Mouse (Mus musculus) heart, postnatal 10 days (tissue): ENCODE measurements around the gene Hnrnpa3. TPM values are rescaled to one million over a fixed set of nuclear protein-coding genes. Genes with fewer than 3 reads are reported as not detected.
"Not testable (repeated sequence)": the region's sequence is repeated elsewhere in the genome, so short reads cannot be mapped to it uniquely, and the experiment has no call there.

ENCODE experiments used
- DNase-seq, 2 experiments: peaks; one replicate each; pipeline ENCODE4 v3.0.0; 2021
- intact Hi-C: fragments of 180-260 bp; cut with DNase I; formaldehyde crosslinking; loops from one replicate; pipeline ENCODE4 v1.15.1; 2025
- total RNA-seq, 2 experiments: library from RNA; stranded (reverse); gene quantifications; 2 replicates each; pipeline ENCODE4 v1.2.3; 2021

Hnrnpa3 gene
- 100 to 1,000 TPM; 336 to 360 TPM for total RNA-seq

DNA sequence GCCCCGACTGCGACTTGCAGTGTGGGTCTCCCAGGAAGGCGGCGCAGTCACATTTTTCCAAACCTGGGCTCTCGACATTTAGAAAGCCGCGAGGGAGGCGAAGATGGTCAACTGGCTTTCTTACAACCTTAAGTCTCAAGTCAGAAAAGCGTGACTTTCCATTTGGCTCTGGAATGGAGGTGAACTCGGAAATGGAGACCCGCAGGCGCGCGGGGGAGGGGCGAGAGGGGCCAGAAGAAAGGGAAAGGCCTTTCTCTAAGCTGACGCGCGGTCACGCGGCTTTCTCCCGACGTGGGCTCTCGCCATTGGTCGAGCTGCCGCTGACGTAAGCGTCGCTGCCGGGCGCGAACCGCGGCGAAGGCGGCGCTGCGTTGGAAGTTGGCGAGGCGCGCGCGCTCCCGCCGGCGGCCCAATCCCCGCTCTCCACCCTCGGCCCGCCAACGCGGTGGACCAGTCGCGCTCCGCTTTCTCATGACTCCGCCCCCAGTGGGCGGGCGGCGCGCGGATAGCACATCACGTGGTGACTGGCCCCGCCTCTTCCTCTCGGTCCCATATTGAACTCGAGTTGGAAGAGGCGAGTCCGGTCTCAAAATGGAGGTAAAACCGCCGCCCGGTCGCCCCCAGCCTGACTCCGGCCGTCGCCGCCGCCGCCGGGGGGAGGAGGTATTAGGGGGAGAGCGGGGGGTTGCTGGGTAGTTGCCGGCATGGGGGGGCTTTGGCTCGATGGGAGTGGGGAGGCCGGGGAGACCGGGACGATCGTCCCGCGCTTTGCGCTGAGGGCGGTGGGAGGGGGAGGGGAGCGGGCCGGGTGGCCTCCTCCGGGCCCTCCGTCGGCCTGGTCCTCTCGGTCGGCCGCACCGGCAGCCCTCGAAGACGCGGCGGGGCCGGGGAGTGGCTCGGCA lies at the start of gene Hnrnpa3:
Hnrnpa3 (plus strand) TSS at position 535 of the 902 bp plus-strand sequence.
- intact Hi-C loops: loop anchor here (2.0 kb wide), 1 partner anchor 46 kb away; no protein-coding TSS in a partner anchor
- peak; percentile 98 to 99 for DNase-seq

- intact Hi-C loops: loop anchor here (5.0 kb wide), 1 partner anchor 252 kb away; no protein-coding TSS in a partner anchor
- DNase-seq: no peak
These were observed 49.1 kb upstream of the Hnrnpa3 start for GRCm38 (mm10) chr2:75609971-75610370.

GRCm38 (mm10) chr2:75610602-75611001 lies 48.5 kb upstream of the Hnrnpa3 start:
- DNase-seq, intact Hi-C loops: not testable (repeated sequence)

DNA sequence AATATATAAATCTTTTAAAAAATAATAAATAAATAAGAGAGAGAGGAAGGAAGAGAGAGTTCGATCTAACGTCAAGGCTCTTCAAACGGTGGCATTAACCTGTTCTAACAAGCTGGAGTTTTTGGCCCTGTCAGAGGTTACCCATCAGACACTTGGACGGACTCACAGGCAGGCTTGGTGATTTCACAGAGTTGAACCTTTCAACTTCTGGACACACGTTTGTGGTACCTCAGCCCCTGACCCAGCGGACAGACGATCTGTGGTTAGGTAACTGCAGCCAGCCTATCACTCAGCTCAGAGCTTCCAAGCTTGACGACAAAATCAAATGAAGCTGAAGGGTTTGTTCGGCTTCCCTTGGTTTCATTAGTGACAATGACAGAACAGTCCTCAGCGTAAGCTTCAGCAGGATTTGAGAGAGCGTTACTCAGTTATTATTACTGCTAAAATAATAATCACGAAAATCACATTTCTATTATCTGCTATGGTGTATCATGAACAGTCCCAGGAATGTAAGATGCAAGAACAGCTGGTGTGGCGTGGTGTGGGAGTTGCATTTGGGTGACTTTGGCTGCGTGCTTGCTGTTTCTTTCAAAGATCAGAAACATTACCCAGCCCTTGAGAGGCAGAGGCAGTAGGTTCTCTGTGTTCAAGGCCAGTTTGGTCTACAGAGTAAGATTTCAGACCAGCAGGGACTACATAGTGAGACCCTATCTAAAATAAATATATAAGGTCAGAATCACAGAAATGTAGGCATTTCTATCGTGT lies 47.8 kb upstream of the Hnrnpa3 start:
- intact Hi-C loops: no loop called here
- no peak for DNase-seq

DNA sequence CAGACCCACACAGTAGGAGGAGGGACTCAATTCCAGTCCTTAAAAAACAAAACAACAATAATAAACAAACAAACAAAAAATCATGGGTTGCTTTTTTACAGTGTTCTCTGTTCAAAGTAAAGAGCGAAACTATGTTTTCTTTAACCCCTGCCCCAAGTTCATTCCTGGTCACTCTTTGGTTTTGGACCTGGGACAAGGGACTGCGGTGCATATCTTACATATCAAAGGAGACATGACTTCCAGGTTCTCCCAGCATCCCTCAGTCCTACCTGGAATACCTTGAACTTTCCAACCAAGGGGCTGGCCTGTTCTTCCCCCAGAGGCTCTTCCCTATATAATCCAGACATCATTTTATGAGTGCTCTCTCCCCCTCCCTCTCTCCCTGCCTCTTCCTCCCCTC lies 47.1 kb upstream of the Hnrnpa3 start:
- DNase-seq: no peak
- intact Hi-C loops: loop anchor here (2.0 kb wide), 2 partner anchors 47 to 91 kb away; partner anchors contain the start of gene Hnrnpa3

- intact Hi-C loops: loop anchor here (2.0 kb wide), 2 partner anchors 46 to 90 kb away; partner anchors contain the start of gene Hnrnpa3
- peak; percentile 51 to 62 for DNase-seq
These were observed 46.0 kb upstream of the Hnrnpa3 start for GRCm38 (mm10) chr2:75612981-75613567.

DNA sequence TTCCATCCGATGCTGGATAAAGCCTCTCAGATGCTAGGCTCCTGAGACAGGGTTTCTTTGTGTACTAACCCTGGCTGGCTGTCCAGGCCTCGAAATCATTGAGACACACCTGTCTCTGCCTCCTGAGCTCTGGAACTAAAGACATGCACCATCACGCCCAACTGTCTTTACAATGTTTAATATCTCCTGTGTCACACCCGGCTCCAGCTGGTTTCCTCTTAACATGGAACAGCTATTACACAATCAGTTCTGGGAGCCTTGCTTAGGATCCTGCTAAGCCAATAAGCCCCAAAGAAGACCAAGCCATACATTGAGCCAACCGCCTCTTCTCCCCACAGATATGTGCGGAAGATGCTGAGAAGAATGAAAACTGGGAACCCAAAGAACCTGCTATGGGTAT lies 44.5 kb upstream of the Hnrnpa3 start:
- intact Hi-C loops: no loop called here

DNA sequence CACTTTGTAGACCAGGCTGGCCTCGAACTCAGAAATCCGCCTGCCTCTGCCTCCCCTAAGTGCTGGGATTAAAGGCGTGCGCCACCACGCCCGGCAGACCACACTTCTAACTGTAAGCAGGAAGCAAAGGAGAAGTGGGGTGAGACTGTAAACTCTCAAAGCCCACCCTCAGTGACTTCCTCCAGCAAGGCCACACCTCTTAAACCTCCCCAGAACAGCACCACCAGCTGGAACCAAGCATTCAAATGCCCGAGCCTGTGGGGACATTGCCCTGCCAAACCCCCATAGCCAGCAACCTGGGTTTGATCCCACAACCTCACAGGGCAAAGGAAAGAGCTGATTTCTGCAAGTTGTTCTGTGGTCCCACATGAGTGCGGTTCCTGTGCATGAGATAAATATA lies 42.1 kb upstream of the Hnrnpa3 start:
- intact Hi-C loops: no loop called here
- DNase-seq: no peak

More for the DNA sequence above, 44.5 kb upstream of the Hnrnpa3 start:
- DNase-seq: no peak

DNA sequence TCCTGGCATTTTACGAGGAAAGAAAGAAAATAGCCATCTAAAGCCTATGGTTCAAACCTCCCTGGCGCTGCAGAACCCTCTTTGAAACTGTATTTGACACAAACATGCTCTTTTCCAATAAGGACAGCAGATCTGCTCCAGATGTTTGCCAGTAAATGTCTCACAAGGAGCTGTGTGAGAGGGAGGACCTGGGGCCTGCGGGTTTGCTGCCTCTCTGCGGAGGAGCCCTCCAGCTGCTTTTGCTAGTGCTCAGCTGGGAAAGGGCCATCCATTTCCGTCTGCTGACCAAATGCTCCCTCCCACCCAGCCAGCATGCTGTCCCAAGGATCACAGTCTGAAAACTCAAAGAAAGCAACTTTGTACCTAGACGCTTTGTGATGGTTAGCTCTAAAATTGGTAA lies 40.3 kb upstream of the Hnrnpa3 start:
- intact Hi-C loops: no loop called here
- peak in 1 of 2 experiments; percentile 38 for DNase-seq

- peak in 1 of 2 experiments; percentile 44 for DNase-seq
- intact Hi-C loops: loop anchor here (10.0 kb wide), 1 partner anchor 443 kb away; no protein-coding TSS in a partner anchor
These were observed 37.0 kb upstream of the Hnrnpa3 start for GRCm38 (mm10) chr2:75621873-75622654.

GRCm38 (mm10) chr2:75625086-75625485 lies 34.0 kb upstream of the Hnrnpa3 start:
- intact Hi-C loops: loop anchor here (10.0 kb wide), 1 partner anchor 440 kb away; no protein-coding TSS in a partner anchor
- no peak for DNase-seq

GRCm38 (mm10) chr2:75626597-75627440 lies 32.2 kb upstream of the Hnrnpa3 start:
- intact Hi-C loops: loop anchor here (10.0 kb wide), 1 partner anchor 438 kb away; no protein-coding TSS in a partner anchor

GRCm38 (mm10) chr2:75628487-75628886 lies 30.6 kb upstream of the Hnrnpa3 start:
- intact Hi-C loops: loop anchor here (10.0 kb wide), 1 partner anchor 436 kb away; no protein-coding TSS in a partner anchor
- DNase-seq: no peak

More at GRCm38 (mm10) chr2:75626597-75627440, 32.2 kb upstream of the Hnrnpa3 start:
- DNase-seq: no peak

DNA sequence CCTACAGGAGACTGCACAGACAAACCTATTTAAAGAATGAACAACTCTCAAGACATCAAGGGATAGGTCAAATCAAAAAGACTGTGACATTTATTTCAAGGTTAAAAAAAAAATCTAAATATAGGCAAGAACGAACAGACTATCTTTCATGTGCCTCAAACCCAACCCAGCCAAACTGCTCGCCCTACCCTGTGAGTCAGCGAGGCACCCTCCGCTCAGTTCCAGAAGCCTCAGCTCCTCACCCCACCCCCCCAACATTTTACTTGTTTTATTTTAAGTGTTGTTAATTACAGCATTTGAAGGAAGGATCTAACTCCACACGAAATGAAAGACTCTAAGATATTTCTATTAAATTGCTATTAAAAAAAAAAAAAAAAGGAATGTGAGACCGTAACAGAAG lies 27.6 kb upstream of the Hnrnpa3 start:
- intact Hi-C loops: no loop called here
- no peak for DNase-seq

GRCm38 (mm10) chr2:75632043-75632442 lies 27.0 kb upstream of the Hnrnpa3 start:
- intact Hi-C loops: no loop called here
- no peak for DNase-seq

GRCm38 (mm10) chr2:75632721-75633181 lies 26.3 kb upstream of the Hnrnpa3 start:
- no peak for DNase-seq
- intact Hi-C loops: no loop called here

GRCm38 (mm10) chr2:75633381-75633780 lies 25.7 kb upstream of the Hnrnpa3 start:
- intact Hi-C loops: no loop called here

GRCm38 (mm10) chr2:75633784-75634183 lies 25.3 kb upstream of the Hnrnpa3 start:
- no peak for DNase-seq
- intact Hi-C loops: no loop called here

More at GRCm38 (mm10) chr2:75633381-75633780, 25.7 kb upstream of the Hnrnpa3 start:
- no peak for DNase-seq

DNA sequence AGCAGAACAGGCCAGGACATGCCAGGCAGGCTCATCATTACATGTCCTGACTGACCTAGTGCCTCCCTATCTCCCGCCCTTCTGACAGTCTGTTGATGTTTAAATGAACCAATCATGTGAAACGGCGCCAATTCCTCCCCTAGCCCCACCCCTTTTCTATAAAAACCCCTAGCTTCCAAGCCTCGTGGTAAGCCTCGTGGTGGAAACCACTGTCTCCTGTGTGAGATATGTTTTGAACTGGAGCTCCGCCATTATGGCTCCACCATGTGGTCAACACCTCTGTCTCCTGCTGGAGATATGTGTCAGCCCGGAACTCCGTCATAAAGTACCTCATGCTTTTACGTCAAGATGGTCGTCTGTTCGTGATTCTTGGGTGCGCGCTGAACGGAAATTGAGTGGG lies 24.6 kb upstream of the Hnrnpa3 start:
- intact Hi-C loops, DNase-seq: not testable (repeated sequence)
